Mouse (Mus musculus) forebrain, embryonic 16.5 days (tissue): ENCODE results near the gene Meig1. TPM values are rescaled to one million over a fixed set of nuclear protein-coding genes. Genes with fewer than 3 reads are reported as not detected.

Experiments
- ATAC-seq: fragments of 200-750 bp; cut with Nextera tagmentation; 2 replicates; pipeline ENCODE4 v1.8.0; 2017; ENCODE audit warnings: mild to moderate bottlenecking, moderate library complexity
- H3K27ac ChIP-seq: fragments of 300-500 bp; sonication (generic); 2 replicates; pipeline ENCODE4 v1.5.1; 2014; ENCODE audit warnings: low read length, control low read depth
- H3K27me3 ChIP-seq: fragments of 300-500 bp; sonication (generic); replicated peaks from 2 replicates; pipeline ENCODE4 v1.6.1; 2014; ENCODE audit warnings: low read length; ENCODE audit not compliant: control insufficient read depth, insufficient read depth
- H3K36me3 ChIP-seq: fragments of 300-500 bp; sonication (generic); 2 replicates; pipeline ENCODE4 v1.6.1; 2014; ENCODE audit not compliant: control insufficient read depth, insufficient read depth
- H3K4me1 ChIP-seq: fragments of 300-500 bp; sonication (generic); replicated peaks from 2 replicates; pipeline ENCODE4 v1.6.1; 2014; ENCODE audit warnings: low read length; ENCODE audit not compliant: control insufficient read depth, insufficient read depth
- H3K4me2 ChIP-seq: fragments of 300-500 bp; sonication (generic); 2 replicates; pipeline ENCODE4 v1.6.1; 2014; ENCODE audit warnings: mild to moderate bottlenecking, low read length, control low read depth
- H3K4me3 ChIP-seq: fragments of 300-500 bp; sonication (generic); replicated peaks from 2 replicates; pipeline ENCODE4 v1.5.1; 2014; ENCODE audit warnings: mild to moderate bottlenecking, low read length, control low read depth
- H3K9ac ChIP-seq: fragments of 300-500 bp; sonication (generic); replicated peaks from 2 replicates; pipeline ENCODE4 v1.6.1; 2014; ENCODE audit warnings: low read depth, low read length, control low read depth
- H3K9me3 ChIP-seq: fragments of 300-500 bp; sonication (generic); 2 replicates; pipeline ENCODE4 v1.6.1; 2016; ENCODE audit warnings: low read length; ENCODE audit not compliant: control insufficient read depth
- WGBS: fragments of 180-500 bp; shearing (Covaris S2); extraction: QIAGEN DNeasy Blood & Tissue Kit; methylation state at CpG from one replicate; pipeline ENCODE4 v1.1.7; 2014; 5-methylcytosine and 5-hydroxymethylcytosine counted together
- polyA plus RNA-seq: library from polyadenylated mRNA; unstranded; fragments of >200 nt; fragmentation: Nextera tagmentation; extraction: Ambion mirVana; gene quantifications from 2 replicates; pipeline ENCODE4 v1.2.1, GENCODE M21; 2015

Meig1 gene
- polyA plus RNA-seq, 1 experiment from 2014 or later, result 3.7 TPM

DNA sequence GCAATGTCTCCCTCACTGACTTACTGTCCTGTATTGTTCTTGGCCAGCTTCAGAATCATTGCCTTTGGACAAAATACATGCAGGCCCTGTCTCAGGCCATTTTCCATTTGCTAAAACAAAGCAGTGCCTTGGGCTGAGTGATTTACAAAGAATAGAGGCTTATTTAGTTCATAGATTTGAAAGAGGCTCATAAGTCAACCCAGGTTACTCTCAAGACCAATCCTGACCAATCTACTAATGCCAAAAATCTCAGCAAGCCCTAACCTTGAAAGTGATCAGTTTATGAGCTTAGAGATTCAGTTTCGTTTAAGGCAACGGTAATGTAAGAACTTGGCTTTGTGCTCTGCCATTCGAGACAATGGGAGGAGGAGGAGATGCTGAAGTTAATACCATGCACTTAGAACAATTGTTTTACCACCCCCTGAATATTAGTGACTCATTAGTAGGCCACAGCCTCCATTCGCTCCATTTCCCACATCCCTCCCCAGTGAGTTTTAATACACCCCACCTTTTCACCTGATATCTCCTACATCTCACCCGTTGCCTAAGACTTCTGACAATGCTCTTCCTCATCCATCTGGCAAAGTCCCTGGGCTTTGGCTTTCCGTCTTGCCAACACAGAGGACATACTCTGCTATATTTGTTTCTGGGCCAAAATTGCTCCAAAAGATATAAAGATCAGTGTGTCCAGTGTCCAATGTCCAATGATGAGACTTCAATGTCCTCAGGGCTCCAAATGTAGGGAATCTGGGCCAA is 35.2 kb downstream of the Meig1 start:
- 82% methylated on average over 6 of the region's 6 CpGs for WGBS
- Histone ChIP-seq H3K27ac (no peak overlapping the region), H3K4me3 (no peak overlapping the region), H3K9ac (no peak overlapping the region), H3K4me2 (no peak overlapping the region), H3K4me1 (no peaks in the 10 kb centered on the region), H3K9me3 (no peaks in the 10 kb centered on the region), H3K36me3 (no peaks in the 10 kb centered on the region), H3K27me3 (no peaks in the 10 kb centered on the region)
- ATAC-seq, result no peak

DNA sequence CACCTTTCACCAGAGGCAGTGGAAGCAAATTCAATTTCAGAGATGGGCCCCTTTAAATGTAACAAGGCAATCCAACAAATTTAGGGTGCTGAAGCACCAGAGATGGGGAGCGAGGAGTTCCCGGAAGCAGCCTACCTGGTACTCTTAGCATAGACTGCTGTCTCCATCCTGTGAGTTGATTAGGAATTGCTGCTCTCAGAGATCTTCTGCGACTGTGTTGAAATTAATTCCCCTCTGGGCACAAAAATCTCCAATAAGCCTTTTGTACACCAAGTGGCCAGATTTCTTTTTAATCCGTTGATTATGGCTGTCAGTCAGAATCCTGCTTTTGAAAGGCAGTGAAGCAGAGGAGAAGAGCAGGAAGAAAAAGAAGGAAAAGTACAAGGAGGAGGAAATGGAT is 57.3 kb downstream of the Meig1 start:
- Histone ChIP-seq H3K4me2 (no peak overlapping the region), H3K27ac (no peak overlapping the region), H3K36me3 (no peaks in the 10 kb centered on the region), H3K4me3 (no peak overlapping the region), H3K4me1 (no peaks in the 10 kb centered on the region), H3K9ac (no peak overlapping the region), H3K9me3 (no peaks in the 10 kb centered on the region), H3K27me3 (no peaks in the 10 kb centered on the region)
- no peak for ATAC-seq
- 24% methylated on average over 4 of the region's 4 CpGs for WGBS

DNA sequence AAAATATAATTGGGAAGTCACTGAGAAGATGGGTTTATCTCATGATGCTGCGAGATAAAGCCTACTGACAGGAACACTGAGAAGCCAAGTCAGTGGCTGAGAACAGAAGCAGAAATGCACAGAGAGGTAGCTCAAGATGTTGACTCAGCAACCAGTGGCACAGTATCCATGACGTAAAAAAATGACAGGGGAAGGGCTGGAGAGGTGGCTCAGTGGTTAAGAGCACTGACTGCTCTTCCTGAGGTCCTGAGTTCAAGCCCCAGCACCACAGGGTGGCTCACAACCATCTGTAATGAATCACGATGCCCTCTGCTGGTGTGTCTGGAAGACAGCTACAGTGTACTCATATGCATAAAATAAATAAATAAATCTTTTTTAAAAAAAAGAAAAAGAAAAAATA is 61.4 kb downstream of the Meig1 start:
- no peak for ATAC-seq
- no peaks in the 10 kb centered on the region for H3K4me1 ChIP-seq
- no peak overlapping the region for H3K9ac ChIP-seq
- no peak overlapping the region for H3K4me3 ChIP-seq
- no peaks in the 10 kb centered on the region for H3K36me3 ChIP-seq
- H3K4me2 ChIP-seq, result no peak overlapping the region
- H3K27ac ChIP-seq, result no peak overlapping the region
- no peaks in the 10 kb centered on the region for H3K27me3 ChIP-seq
- H3K9me3 ChIP-seq, result no peaks in the 10 kb centered on the region
- WGBS, result 81% methylated on average over 3 of the region's 3 CpGs

Other genes with a start within 250 kb of the Meig1 start
- gene Nmt2, start 138.4 kb downstream of the Meig1 start, polyA plus RNA-seq, result 119 and 126 TPM in 2 replicates
- 14.7 and 15.9 TPM in 2 replicates for gene Rpp38, start 90.0 kb downstream of the Meig1 start, polyA plus RNA-seq
- 1.2 and 1.3 TPM in 2 replicates for gene Acbd7, start 86.5 kb downstream of the Meig1 start, polyA plus RNA-seq
- gene Olah, start 25.4 kb downstream of the Meig1 start, polyA plus RNA-seq, result not detected in 2 replicates
- 8.3 and 9.8 TPM in 2 replicates for gene Dclre1c, start 1.5 kb upstream of the Meig1 start, polyA plus RNA-seq
- gene Suv39h2, start 52.4 kb upstream of the Meig1 start, polyA plus RNA-seq, result 11.7 and 16.4 TPM in 2 replicates
- 8.8 and 9.5 TPM in 2 replicates for gene Gm45902, start 90.1 kb upstream of the Meig1 start, polyA plus RNA-seq
- gene Hspa14, start 90.2 kb upstream of the Meig1 start, polyA plus RNA-seq, result 85.8 and 88.3 TPM in 2 replicates
- gene Cdnf, start 90.4 kb upstream of the Meig1 start, polyA plus RNA-seq, result 0.30 and 0.57 TPM in 2 replicates
- gene Fam107b, start 147.8 kb upstream of the Meig1 start, polyA plus RNA-seq, result 61.7 and 72.1 TPM in 2 replicates